Mouse (Mus musculus) left cerebral cortex, adult 2 months (tissue): ENCODE measurements around the gene Acvr1b. TPM values are rescaled to one million over a fixed set of nuclear protein-coding genes. Genes with fewer than 3 reads are reported as not detected.

Experiments used
- DNase-seq, 2 experiments: peaks; one replicate each; pipeline ENCODE4 v3.0.0; 2021 to 2022; ENCODE audit warnings: low spot score in 2 of 2, mixed read lengths in 1 of 2; ENCODE audit errors: extremely low spot score in 1 of 2
- H3K27ac ChIP-seq: fragments of 200-600 bp; 2 replicates; pipeline ENCODE4 v1.8.1; 2022
- H3K4me3 ChIP-seq: fragments of 200-600 bp; 2 replicates; pipeline ENCODE4 v1.8.1; 2022
- CTCF ChIP-seq: fragments of 200-600 bp; IDR thresholded peaks from 2 replicates; pipeline ENCODE4 v1.8.1; 2022; ENCODE audit warnings: antibody characterized with exemption, mild to moderate bottlenecking, moderate library complexity
- intact Hi-C: fragments of 180-260 bp; cut with DNase I; formaldehyde crosslinking; loops from one replicate; pipeline ENCODE4 v1.15.1; 2025
- total RNA-seq, 2 experiments: library from RNA; stranded (reverse); gene quantifications; 2 replicates each; pipeline ENCODE4 v1.2.3; 2021

Gene Acvr1b
- total RNA-seq, 2 experiments from 2014 or later: 102 to 114 TPM

DNA sequence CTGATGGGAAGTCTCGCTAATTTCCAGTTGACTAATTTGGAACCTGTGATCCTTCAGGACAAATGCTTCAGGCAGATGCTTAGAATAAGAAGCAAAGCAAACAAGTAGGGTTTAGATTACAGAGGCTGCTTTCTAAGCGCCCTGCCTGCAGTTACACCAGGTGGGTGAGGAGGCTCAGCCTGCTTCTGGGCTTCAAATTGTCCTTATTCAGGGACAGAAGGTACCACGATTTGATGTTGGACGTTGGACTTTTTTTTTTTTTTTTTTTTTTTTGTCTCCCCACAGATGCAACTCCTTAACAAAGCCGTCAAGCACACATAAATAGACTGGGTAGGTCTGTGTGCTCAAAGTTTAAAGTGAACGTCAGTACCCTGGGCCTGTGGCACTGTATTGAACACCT, 25.3 kb upstream of the Acvr1b start:
- TF ChIP-seq CTCF: no peak
- DNase-seq: no peak
- Histone ChIP-seq H3K27ac (no peak overlapping the region), H3K4me3 (no peak overlapping the region)
- intact Hi-C loops: no loop called here

DNA sequence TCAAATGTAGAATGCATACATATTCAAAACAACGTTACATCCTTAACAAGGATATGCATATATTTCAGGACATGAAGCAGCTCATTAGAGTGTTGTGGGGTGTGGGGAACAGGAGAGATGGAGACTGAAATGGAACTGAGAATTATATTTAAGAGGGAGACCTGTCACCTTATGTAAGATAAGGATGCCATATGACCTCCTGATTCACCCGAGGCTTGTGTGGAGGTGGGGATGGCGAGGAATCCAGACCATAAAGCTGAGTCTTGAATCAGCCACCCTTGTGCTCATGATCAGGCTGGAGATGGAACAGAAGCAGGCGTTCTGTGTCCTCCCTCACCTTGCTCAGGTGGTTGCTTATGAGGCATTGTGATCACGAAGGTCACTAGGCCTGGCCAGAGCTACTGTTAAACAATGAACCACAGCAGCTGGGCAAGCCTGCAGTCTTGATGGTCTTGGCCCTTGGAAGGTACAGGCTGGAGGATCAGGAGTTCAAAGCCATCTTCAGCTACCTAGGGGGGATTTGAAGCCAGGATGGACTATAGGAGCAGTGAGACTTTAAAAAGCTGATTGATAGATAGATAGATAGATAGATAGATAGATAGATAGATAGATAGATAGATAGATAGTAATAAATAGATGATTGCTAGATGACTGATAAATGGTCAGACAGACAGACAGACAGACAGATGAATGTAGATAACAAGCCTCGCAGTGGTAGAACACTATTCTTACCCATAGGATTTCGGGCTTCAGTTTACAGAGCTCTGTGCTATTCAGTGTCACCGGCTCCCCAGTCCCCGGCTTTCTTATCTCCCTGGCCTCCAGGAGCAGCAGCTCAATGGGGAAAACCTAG, 22.2 kb upstream of the Acvr1b start:
- intact Hi-C loops: no loop called here
- no peak for TF ChIP-seq CTCF
- DNase-seq: no peak
- Histone ChIP-seq H3K4me3 (no peak overlapping the region), H3K27ac (peak overlapping the region; percentile 36)

GRCm38 (mm10) chr15:101154700-101155616, 18.9 kb upstream of the Acvr1b start:
- no peak for TF ChIP-seq CTCF
- H3K4me3 ChIP-seq: no peak overlapping the region
- no peak for DNase-seq
- intact Hi-C loops: no loop called here
- no peak overlapping the region for H3K27ac ChIP-seq

GRCm38 (mm10) chr15:101160128-101160527, 13.7 kb upstream of the Acvr1b start:
- no peak overlapping the region for H3K27ac ChIP-seq

DNA sequence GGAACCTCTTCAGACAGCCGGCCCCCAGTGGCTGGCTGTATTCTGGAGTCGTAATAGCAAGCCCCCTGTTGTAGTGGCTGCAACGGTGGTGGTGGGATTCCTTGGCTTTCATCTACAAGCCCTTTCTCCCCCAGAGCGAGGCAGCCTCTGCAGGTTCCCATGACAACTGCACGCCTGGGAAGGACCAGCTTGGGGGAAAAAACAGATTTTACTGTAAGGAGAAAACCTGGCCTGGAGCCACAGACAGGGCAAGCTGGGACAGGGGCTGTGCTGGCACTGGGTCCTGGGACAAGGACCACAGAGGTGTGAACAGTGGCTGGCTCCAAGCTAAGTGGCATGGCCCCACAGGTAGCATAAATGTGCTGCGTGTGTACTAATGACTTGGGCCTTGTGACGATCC, 13.3 kb upstream of the Acvr1b start:
- no peak overlapping the region; the same call in 1 of the 2 replicates for H3K27ac ChIP-seq
- intact Hi-C loops: no loop called here
- DNase-seq: peak in 1 of 2 experiments; percentile 43
- no peak overlapping the region for H3K4me3 ChIP-seq
- no peak for TF ChIP-seq CTCF

More at GRCm38 (mm10) chr15:101160128-101160527, 13.7 kb upstream of the Acvr1b start:
- TF ChIP-seq CTCF: no peak
- no peak for DNase-seq
- H3K4me3 ChIP-seq: no peak overlapping the region
- intact Hi-C loops: no loop called here

DNA sequence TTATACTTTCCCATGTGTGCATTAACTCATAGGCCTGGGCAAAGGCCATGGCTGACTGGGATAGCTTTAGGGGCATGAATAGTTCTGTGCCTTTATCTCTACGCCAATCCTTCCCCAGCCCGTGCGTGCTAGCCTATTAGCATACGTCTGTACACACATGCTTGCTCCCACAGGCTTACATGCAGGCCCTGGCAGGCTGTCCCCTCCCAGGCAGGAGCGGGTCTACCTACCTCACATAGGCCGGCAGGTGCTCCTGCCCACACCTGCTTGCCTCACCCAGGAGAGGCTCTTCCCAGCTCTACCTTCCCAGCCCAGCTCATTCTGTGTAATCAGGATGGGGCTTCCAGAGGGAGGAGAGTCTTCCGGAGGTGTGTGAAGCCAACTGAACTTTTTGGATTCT, 12.3 kb upstream of the Acvr1b start:
- intact Hi-C loops: no loop called here
- TF ChIP-seq CTCF: no peak
- H3K4me3 ChIP-seq: no peak overlapping the region
- DNase-seq: no peak
- no peak overlapping the region for H3K27ac ChIP-seq

DNA sequence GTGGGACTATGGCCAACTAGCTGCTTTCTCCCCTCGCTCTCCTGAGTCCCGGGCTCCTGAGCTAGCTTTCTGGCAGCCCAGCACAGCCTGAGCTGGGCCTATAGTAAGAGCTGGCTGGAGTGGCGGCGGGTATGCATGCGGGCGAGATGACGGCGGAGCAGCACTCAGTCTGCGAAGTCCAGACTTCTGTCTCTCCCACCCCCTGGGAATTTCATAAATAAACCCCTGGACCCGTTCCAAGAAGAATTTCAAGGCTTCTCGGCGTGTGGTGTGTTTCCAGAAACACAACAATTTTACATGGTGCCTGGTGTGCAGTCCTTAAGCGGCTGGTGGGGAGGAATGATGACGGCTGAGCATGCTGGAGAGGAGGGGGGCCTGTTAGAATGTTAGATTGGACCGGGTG, 10.8 kb upstream of the Acvr1b start:
- H3K27ac ChIP-seq: no peak overlapping the region
- no peak overlapping the region for H3K4me3 ChIP-seq
- TF ChIP-seq CTCF: no peak
- intact Hi-C loops: no loop called here
- no peak for DNase-seq

- TF ChIP-seq CTCF: no peak
- intact Hi-C loops: no loop called here
- H3K27ac ChIP-seq: no peak overlapping the region
- DNase-seq: no peak
- H3K4me3 ChIP-seq: no peak overlapping the region
Observed at GRCm38 (mm10) chr15:101163854-101164253, 10.0 kb upstream of the Acvr1b start.

DNA sequence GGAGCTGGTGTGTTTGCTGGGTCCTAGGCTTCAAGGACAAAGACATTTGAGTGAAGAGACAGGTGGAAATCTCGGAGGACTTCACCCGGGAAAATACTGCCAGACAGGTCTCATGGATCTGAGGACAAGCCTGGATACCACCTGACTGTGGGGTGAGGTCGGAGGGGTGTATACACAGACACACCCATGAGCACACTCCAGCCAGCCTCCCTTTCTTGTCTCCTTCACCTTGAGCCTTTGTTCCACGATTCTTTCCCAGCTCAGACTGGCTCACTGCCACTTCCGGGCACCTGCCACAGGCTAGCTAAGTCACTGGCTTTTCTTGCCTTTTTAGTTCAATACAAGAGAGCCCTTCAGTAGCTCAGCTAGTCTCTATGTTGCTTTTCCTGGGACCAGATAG, 9.6 kb upstream of the Acvr1b start:
- TF ChIP-seq CTCF: no peak
- intact Hi-C loops: no loop called here
- DNase-seq: no peak
- no peak overlapping the region for H3K4me3 ChIP-seq
- H3K27ac ChIP-seq: no peak overlapping the region

DNA sequence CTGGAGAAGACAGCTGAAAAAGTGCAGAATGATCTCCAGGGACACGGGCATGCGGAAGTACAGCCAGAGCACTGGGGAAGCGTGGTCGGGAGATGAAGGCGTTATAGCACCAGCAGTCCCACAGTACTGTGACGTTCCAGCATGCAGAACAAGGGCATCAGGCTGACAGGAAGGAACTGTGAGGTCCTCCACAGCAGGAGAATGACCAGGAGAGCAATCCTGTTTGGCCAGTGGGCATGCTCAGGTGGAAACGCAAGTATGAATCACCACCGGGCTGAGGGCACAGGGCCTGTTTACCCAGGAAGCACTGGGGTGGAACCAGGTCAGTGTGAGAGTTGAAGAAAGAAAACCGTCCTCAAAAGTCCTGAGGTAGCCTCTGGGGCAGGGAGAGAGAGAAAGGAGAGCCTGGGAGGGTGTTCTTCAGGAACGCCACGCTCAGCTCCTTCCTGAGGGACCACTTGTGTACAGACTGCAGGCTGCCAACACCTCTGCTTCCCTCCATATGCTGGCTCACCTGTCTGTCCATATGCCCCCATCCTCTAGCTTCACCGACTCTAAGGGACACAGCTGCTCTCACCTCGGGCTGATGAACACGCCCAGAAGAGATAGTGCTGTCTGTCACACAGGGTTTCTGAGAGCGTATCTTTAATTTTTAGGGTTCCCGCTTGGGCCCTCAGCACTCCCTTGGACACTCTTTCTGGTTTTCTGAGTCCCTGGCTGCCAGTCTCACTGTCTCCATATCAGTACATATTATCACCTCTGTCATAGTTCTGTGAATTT, 8.0 kb upstream of the Acvr1b start:
- TF ChIP-seq CTCF: no peak
- H3K27ac ChIP-seq: no peak overlapping the region
- intact Hi-C loops: no loop called here
- no peak for DNase-seq
- H3K4me3 ChIP-seq: no peak overlapping the region

DNA sequence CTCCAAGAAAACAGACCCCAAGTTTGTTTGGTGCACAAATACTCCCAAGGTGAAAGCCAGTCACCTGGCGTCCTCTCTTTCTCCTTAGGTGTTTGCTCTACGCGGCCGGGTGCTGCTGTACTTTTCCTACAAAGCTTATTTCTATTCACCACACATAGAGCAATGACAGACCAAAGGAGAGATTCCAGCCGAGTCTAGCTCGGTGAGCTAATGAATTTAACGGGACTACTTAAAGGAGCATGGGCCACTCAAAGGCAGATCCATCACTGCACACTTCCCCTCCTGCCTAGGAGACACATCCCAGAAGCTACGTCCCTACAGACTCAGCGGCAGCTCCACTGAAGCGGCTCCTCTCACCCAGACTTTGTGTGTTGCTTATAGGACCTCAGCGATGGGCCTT, 6.3 kb upstream of the Acvr1b start:
- intact Hi-C loops: no loop called here
- Histone ChIP-seq H3K27ac (no peak overlapping the region), H3K4me3 (no peak overlapping the region)
- DNase-seq: no peak
- TF ChIP-seq CTCF: no peak
